19 mouse cellular contexts compared by ENCODE assay signal in genomic region chr13:19422521-19422920, GRCm38 (mm10).
"Had no signal": no experiment of that assay in that cellular context is flagged by ENCODE, and none has a peak within 500 bp of the region (broad histone marks: within the 10 kb centered on the region; RNA-seq: fewer than 3 reads in every experiment).

No protein-coding gene starts in this region.

- H3K36me3 ChIP-seq: neural tube, embryonic 13.5 days; neural tube, embryonic 15.5 days had no signal

- H3K4me2 ChIP-seq: lung, embryonic 14.5 days; midbrain, embryonic 11.5 days; neural tube, embryonic 13.5 days; neural tube, embryonic 15.5 days had no signal

- H3K4me3 ChIP-seq: megakaryocyte, embryonic 14.5 days; myocyte; neural tube, embryonic 13.5 days; neural tube, embryonic 15.5 days had no signal

- H3K9me3 ChIP-seq: neural tube, embryonic 13.5 days; neural tube, embryonic 15.5 days had no signal

- H3K4me1 ChIP-seq: neural tube, embryonic 13.5 days; neural tube, embryonic 15.5 days had no signal

- H3K27ac ChIP-seq: macrophage; neural tube, embryonic 13.5 days; neural tube, embryonic 15.5 days had no signal

- DNase-seq: lung, adult 18-20 months; lung, embryonic 14.5 days; lung, postnatal 10 days; midbrain, embryonic 14.5 days; retina, postnatal 1 day; right cerebral cortex, adult 18-20 months; right cerebral cortex, postnatal 25 days; right cerebral cortex, postnatal 4 days; spleen, adult 18-20 months; thymus, adult 2 months; thymus, postnatal 25 days; thymus, postnatal 4 days had no signal

- ATAC-seq: midbrain, embryonic 16.5 days had no signal

- H3K27me3 ChIP-seq: megakaryocyte, embryonic 14.5 days; neural tube, embryonic 13.5 days; neural tube, embryonic 15.5 days had no signal

- H3K9ac ChIP-seq: lung, embryonic 14.5 days; neural tube, embryonic 13.5 days; neural tube, embryonic 15.5 days had no signal
